Mouse (Mus musculus) gastrocnemius, postnatal 36 days (tissue): ENCODE results near the gene Mlkl. TPM values are rescaled to one million over a fixed set of nuclear protein-coding genes. Genes with fewer than 3 reads are reported as not detected.
"Not testable (repeated sequence)": the region's sequence is repeated elsewhere in the genome, so short reads cannot be mapped to it uniquely, and the experiment has no call there.

Source experiments
- DNase-seq, 2 experiments: peaks; one replicate each; pipeline ENCODE4 v3.0.0; 2022
- intact Hi-C: fragments of 180-260 bp; cut with DNase I; formaldehyde crosslinking; loops from one replicate; pipeline ENCODE4 v1.15.1; 2025
- total RNA-seq, 2 experiments: library from RNA; stranded (reverse); gene quantifications; 2 replicates each; pipeline ENCODE4 v1.2.3; 2021

The Mlkl gene
- total RNA-seq, 2 experiments from 2014 or later, result 0.44 to 0.92 TPM

DNA sequence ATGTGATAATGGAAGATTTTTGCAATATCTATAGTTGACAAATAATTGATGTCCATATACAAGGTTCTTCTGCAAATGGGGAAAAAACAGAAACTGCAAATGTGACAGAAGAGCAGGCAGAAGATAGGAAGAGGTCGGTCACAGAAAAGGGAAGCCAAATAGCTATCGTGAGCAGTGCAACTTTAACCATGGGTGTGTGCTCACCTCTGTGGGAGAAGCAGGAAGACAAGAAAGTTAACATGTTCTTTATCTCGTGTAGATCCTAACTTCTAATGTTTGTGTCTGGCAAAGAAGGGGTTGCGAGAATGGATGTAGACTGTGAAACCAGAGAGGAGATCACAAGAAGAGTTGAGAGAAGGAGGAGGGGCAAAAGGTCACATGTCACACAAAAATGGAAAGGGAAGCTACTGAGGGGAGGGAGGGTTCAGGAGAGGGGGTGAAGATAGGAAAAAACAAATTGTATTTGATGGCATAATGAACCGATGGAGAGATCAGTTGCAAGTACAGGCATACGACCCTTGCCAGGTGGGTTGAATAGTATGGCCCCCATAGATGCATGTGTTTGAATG, 12.7 kb downstream of the Mlkl start:
- intact Hi-C loops, result no loop called here

DNA sequence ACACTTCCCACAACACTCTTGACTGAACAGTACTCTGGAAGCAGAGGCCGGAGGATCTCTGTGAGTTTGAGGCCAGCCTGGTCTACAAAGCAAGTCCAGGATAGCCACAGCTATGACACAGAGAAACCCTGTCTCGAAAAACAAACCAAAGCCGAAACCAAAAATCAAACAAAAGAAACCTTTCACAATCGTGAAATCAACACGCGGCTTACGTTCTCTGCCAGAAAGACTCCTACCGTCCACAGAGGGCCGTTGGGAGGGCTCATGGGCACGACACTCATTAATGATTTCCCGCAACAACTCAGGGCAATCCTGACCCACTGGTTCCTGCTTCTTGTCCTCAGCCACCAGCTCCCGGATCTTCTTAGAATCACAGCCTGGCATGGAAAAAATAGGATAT, 23.2 kb downstream of the Mlkl start:
- intact Hi-C loops, result no loop called here
- no peak for DNase-seq

More for the DNA sequence above, 12.7 kb downstream of the Mlkl start:
- DNase-seq, result no peak

DNA sequence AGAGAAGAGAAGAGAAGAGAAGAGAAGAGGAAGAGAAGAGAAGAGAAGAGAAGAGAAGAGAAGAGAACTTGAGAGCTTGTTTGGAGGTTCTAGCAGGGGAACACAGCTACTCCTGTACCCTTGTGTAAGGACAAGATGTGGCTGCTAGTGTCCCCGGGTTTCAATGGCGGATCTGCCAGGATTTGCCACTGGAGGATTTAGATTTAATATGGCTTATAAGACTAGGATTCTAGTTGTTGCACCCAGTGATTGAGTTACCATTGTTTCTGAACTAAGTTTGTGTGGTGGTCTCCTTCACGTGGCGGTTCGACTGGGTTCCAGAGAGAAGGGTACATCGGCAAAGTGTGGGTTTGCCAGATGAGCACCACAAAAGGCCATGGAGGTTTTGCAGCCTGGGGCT, 24.0 kb downstream of the Mlkl start:
- DNase-seq, intact Hi-C loops: not testable (repeated sequence)

DNA sequence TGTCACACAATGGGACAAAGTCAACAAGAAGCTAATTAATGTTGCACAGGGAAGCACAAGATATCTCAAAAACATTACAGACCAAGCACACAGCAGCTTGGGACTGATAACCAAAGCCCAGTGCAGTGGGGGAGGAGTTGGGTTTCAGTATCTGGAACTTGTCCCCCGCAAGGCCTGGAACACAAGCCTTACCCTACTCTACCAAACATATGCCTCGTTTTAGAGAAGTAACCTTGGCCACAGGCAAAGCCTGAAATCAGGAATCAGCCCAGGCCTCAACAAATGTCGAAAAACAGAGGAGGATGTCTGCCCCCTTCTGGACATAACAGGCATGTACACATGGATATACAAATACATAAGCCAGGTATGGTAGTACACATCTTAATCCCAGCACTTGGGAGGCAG, 25.2 kb downstream of the Mlkl start:
- intact Hi-C loops, result no loop called here
- DNase-seq, result no peak

DNA sequence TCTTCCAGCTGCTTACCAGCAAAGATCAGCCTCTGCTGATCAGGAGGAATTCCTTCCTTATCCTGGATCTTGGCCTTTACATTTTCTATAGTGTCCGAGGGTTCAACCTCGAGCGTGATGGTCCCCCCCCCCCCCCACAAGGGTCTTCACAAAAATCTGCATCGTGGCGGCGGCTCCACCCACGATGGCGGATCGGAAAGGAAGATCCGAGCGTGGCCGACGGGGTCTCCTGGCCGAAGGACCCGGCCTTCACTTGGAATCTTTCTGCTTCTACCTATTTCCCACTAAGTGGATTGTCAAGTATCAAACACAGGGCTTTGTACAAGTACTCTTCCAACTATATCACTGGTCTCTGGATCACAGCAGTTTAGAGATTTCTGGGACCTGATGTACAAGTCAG, 28.0 kb downstream of the Mlkl start:
- DNase-seq, intact Hi-C loops: not testable (repeated sequence)

DNA sequence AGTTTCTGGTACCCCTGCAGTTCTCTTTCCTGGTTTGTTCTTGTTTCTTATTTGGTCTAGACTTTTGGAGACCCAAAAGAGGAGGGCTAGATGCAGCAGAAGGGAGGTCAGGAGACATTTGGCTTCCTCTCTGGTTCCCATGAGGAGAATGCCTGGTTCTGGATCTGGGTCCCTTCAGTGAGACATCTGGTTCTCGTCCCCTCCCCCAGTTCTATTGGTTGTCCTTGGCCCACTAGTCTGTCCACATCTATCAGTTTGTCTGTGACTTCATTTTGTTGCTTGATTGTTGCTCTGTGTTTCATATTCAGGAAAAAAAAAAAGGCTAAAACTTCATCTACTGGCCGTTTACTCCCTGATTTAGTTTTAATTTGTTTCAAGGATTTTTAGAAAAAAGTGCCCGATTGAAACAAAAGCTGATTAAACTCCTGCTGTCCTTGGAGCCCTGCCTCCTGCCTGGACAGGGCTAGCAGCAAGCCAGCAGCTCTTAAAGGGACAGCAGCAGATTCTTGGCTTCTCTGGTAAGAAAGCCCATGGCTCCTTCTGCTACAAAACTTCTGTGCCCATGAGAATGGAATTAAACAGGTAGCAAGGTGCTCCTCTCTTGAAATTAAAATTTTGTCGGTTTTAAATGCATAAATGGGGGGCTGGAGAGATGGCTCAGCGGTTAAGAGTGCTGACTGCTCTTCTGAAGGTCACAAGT, 32.8 kb downstream of the Mlkl start:
- intact Hi-C loops, result no loop called here
- DNase-seq, result no peak

DNA sequence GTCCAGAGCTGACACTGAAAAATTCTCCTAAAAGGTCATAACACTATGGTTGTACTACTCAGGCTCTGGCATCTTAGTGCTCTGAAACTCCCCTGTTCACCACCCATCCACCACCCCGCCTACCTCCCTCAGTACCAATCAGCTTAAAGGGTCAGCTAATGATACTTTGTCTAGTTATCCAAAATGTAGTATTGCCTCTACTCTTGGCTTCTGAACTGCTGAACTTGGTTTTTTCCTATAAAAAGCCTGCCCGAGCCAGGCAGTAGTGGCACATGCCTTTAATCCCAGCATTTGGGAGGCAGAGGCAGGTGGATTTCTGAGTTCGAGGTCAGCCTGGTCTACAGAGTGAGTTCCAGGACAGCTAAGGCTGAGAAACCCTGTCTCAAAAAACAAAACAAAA, 33.6 kb downstream of the Mlkl start:
- intact Hi-C loops, result no loop called here
- DNase-seq, result no peak

DNA sequence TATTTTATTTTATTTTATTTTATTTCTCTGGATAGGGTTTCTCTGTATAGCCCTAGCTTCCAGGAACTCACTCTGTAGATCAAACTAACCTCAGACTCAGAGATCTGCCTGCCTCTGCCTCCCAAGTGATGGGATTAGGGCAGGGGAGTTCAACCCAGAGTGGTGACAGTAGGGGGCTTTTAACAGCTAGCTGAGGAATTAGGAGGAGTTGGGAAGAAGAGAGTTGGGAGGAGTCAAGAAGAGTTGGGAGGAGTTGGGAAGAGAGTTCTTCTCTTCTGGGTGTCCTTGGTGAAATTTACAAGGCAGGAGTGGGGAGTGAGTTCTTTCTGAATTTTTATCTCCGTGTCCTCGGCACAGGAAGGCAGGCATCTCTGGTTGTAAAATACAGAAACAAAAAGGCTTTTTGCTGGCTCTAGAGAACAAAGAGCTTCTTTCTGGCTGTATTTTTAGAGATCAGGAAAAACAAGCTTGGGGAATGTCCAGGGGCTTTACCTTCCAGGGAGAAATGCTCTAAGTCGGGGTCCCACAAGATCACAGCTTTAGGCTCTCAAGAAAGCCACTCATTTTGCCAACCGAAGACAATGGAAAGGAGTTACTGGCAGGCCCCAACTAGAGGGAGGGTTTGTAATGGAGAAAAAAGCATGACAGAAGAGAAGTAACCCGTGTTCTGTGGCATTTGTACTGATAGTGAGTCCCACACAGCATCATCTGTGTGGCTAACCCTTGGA, 34.7 kb downstream of the Mlkl start:
- DNase-seq, intact Hi-C loops: not testable (repeated sequence)

DNA sequence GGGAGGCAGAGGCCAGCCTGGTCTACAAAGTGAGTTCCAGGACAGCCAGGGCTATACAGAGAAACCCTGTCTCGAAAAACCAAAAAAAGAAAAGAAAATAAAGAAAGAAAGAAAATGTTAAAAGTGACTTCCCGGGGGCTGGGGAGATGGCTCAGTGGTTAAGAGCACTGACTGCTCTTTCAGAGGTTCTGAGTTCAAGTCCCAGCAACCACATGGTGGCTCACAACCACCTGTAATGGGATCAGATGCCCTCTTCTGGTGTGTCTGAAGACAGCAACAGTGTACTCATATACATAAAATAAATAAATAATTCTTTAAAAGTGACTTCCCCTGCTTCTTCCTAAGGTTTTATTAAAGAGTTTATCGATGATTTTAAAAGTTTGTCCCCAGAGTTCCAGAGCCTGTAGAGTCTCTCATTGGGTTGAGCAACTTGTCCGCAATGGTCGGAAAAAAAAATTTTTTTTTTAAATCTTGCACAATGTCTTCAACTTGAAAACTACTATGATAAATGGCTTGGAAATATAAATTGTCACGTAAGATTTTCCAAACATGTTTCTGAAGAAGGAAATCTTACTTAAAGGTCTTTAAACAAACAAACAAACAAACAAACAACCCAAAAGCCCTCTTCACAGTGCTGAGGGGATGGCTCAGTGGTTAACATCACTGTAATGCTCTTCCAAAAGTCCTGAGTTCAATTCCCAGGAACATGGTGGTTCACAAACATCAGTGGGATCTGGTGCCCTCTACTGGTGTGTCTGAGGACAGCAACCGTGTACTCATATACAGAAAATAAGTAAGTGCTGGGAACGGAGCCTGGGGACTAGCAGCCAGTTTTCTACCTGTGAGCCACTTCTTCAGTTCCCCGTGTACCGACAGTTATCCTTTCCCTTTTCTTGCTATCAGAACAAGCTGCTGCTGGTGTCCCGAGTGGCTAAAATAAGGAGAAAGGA, 37.1 kb downstream of the Mlkl start:
- intact Hi-C loops, result no loop called here
- DNase-seq, result no peak

DNA sequence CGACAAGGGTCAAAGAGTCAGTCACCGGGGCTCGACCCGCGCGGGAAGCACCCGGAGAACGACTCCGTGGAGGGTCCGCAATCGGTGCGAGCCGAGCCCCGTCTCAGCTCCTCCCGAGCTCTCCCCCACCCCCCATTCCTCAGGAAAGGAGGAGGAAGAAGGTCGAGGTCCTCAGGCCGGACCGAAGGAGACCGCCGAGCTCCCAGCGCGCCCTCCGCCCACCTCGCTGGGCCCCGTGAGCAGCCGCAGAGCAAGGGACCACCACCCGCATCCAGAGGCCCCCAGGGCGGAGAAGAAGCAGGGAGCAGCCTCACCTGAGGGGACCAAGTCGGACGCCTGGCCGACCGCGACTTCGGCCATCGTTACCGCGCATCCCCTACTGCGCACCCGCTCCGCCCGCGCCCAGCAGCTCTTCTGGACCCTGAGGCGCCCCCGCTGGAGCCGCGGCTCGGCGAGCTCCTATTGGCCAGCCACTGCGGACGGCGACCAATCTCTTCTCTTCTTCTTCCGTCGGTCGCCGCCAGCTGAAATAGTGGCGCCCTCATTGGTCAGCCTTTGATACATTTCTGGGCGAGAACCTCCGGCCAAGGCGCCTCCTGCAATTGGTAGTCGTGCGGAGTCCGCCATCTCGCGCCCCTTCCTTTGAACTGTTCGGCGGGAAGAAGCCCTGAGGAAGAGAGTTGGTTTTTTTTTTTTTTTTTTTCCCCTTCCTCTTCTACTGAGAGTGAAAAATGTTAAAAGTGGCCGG, 38.0 kb downstream of the Mlkl start, which contains the start of gene Rfwd3:
Rfwd3 (minus strand) TSS at position 402 of the 748 bp plus-strand sequence.
- intact Hi-C loops, result no loop called here
- DNase-seq, result peak; percentile 89 to 96

DNA sequence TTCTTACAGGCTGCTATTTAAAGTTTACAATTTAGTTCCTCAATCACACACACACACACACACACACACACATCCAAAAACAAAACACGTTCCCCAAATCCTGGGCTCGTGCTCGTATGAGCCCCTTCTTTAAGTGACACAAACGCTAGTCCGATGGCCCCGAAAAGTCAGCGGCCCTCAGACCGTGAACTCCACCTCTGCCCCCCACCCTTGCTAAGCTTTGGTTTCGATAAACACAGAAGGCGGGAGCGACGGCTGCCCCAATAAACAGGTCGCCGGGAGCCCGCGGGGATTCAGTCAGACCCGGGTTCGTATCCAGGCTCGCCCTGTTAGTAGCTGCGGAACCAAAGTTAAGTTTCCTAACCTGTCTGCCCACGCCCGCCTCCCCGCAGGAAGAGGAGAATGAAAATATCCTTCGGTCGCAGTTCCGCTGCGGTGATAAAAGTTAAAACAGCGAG, 38.6 kb downstream of the Mlkl start:
- intact Hi-C loops, result no loop called here
- DNase-seq, result peak; percentile 24 to 54

DNA sequence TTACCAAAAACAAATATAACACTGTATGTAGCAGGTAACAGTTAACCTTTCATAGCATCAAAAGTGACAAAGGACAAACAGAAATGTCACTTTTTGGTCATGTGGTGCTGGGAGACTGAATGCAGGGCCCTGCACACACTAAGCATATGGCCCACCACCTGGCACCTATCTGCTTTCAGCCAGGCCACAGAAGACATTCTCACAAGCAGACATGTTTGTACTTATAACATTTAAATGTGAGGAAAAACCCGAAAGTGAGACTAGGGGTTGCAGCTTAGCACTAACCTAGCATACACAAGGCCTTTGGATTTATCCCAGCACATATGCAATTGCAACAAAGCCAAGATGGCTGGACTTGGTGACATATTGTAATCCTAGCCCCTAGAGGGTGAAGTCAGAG, 40.0 kb downstream of the Mlkl start:
- intact Hi-C loops, result no loop called here
- no peak for DNase-seq

DNA sequence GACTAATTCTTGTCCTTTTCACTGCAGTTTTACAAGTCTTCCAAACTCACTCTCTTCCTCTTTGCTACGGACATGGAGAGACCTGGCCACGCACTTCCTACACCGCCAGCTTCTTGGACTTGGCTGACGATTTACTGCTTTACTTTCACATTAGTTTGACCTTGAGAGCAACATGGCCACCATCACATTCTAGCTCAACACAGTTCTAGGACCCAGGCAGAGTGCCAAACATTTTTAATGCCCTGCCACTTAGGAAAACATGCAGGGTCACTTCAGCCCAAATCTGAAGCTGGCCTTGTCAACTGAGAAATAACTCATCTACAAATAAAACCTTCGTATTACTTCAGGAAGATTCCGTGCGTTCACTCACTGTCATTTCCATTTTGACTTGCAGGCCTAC, 46.2 kb downstream of the Mlkl start:
- no peak for DNase-seq
- intact Hi-C loops, result no loop called here

DNA sequence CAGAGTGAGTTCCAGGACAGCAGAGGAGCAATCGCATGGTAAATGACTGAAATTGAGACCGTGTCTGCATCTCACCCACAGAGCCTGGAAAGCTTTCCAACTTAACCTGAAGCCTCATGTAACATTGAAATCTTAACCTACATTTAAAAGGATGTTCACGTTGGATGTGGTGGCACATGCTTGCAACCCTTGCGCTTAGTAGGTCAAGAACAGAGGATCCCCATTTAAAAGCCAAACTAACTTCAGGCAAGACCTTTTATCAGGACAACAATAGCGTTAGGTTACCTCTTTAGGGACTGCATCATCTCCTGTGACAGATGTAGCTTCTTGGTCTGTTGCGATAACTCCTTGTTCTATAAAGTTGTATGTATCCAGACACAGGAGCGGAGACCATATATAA, 47.4 kb downstream of the Mlkl start:
- DNase-seq, result no peak
- intact Hi-C loops, result no loop called here

DNA sequence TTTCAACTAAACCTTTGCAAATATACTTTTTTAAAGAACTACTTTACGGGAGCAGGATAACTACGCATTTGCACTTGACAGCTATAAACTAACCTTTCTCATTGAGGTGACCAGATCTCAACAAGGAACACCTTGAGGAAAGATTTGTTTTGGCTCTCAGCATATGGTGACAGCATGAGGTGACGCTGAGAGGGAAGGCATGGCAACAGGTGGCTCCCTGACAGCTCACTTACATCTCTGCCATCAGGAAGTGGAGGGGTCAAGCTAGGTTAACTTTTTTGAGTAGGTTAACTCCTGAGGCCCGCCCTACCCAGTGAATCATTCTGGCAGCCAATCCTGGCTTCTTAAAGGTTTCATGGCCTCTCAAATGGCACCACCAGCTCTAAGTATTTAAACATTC, 52.4 kb downstream of the Mlkl start:
- DNase-seq, result no peak
- intact Hi-C loops, result no loop called here

DNA sequence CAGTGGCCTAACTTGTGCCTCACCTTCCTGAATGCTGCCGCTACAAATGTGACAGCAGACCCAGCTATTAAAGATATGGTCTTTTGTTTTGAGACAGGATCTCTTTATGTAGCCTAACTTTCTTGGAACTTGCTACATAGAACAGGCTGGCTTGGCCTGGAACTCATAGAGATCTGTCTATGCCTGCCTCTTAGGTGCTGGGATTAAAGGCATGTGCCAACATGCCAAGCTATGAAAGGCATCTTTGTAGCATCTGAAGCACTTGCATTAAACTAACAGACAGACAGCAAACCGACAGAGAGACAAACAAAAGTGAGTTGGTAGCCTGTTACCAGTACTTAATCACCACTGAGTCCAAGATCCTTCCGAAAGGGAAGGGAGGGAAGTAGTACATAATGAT, 55.9 kb downstream of the Mlkl start:
- intact Hi-C loops, result no loop called here
- no peak for DNase-seq

DNA sequence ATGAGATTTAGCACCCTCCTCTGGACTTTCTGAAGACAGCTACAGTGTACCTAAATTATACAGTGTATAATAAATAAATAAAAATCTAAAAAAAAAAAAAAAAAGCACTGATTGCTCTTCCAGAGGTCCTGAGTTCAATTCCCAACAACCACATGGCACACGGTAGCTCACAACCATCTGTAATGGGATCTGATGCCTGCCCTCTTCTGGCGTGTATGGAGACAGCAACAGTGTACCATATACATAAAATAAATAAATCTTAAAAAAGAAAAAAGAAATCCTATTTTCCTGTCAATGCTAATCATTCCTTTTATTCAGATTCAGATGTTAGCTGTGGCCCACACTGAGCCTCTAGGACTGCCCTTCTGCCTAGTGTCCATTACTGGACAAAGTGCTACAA, 69.7 kb downstream of the Mlkl start:
- intact Hi-C loops, result no loop called here
- no peak for DNase-seq

DNA sequence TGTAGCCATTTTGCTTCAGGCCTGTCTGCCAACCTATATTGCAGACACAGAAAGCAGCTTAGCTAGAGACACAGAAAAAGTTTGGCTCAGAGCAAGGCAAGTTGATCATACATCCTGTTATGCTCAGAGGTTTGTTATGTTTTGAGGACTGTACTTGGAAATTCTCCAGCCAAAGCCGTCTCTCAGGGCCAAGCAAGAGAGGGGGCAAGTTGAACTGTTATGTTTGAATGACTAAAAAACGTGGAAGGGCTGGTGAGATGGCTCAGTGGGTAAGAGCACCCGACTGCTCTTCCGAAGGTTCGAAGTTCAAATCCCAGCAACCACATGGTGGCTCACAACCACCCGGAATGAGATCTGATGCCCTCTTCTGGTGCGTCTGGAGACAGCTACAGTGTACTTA, 71.8 kb downstream of the Mlkl start:
- intact Hi-C loops, result not testable (repeated sequence)

DNA sequence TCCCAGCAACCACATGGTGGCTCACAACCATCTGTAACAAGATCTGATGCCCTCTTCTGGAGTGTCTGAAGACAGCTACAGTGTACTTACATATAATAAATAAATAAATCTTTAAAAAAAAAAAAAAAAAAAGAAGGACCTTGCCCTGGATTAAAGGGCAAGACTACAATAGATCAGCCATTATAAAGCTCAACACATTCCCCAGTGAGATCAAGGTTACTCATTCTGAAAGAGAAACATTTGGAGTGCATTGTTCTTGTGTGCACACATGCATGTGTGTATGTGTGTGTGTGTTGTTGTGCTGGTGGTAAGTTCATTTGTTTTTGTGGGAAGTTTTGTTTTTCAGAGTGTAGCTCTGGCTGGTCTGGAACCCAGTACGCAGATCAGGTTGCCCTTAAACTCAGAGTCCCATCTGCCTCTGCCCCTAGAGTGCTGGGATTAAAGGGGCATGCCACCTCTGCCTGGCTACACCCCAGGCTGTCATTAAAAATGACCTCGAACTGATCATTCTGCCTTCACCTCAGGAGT, 73.2 kb downstream of the Mlkl start:
- no peak for DNase-seq
- intact Hi-C loops, result loop anchor here (5.0 kb wide), 1 partner anchor 77 kb away; no protein-coding TSS in a partner anchor

More for the DNA sequence above, 71.8 kb downstream of the Mlkl start:
- not testable (repeated sequence) for DNase-seq
